Mouse (Mus musculus) c-Kit-positive CD71-positive TER-119-negative erythroid progenitor cells, embryonic 14.5 days (primary cell): ENCODE data around the gene Camkv.

Experiments
- DNase-seq: peaks from one replicate; pipeline ENCODE4 v3.0.0-alpha.2; 2013; ENCODE audit warnings: low read depth

The Camkv gene

GRCm38 (mm10) chr9:107935374-107935773, at the start of gene Camkv:
Gene Camkv, plus strand, starts transcription at chr9:107935674.
- no peak for DNase-seq

GRCm38 (mm10) chr9:107887804-107888266, 47.6 kb upstream of the Camkv start, which contains the start of gene Mon1a:
Gene Mon1a, plus strand, starts transcription at chr9:107888151.
- DNase-seq: peak; percentile 73

- no peak for DNase-seq
Measured at GRCm38 (mm10) chr9:107888267-107888850, 47.1 kb upstream of the Camkv start.

GRCm38 (mm10) chr9:107890260-107890659, 45.2 kb upstream of the Camkv start:
- no peak for DNase-seq

GRCm38 (mm10) chr9:107891023-107891422, 44.5 kb upstream of the Camkv start:
- DNase-seq: no peak

- DNase-seq: no peak
Measured at GRCm38 (mm10) chr9:107898563-107898962, 36.9 kb upstream of the Camkv start.

- no peak for DNase-seq
Measured at GRCm38 (mm10) chr9:107899855-107900254, 35.6 kb upstream of the Camkv start.

- DNase-seq: peak; percentile 55
Measured at GRCm38 (mm10) chr9:107900840-107901626, 34.4 kb upstream of the Camkv start.

GRCm38 (mm10) chr9:107901627-107901914, 33.9 kb upstream of the Camkv start:
- DNase-seq: no peak

GRCm38 (mm10) chr9:107904726-107905125, 30.7 kb upstream of the Camkv start:
- DNase-seq: peak; percentile 85

GRCm38 (mm10) chr9:107906252-107906966, 29.1 kb upstream of the Camkv start, which contains the start of gene Mst1r:
Gene Mst1r, plus strand, starts transcription at chr9:107906873.
- DNase-seq: peak; percentile 61

- DNase-seq: no peak
Measured at GRCm38 (mm10) chr9:107906967-107907800, 28.3 kb upstream of the Camkv start.

GRCm38 (mm10) chr9:107907801-107908120, 27.7 kb upstream of the Camkv start:
- no peak for DNase-seq

- peak; percentile 24 for DNase-seq
Measured at GRCm38 (mm10) chr9:107908410-107909158, 26.9 kb upstream of the Camkv start.

GRCm38 (mm10) chr9:107910025-107910769, 25.3 kb upstream of the Camkv start:
- DNase-seq: no peak

- DNase-seq: no peak
Measured at GRCm38 (mm10) chr9:107914764-107915420, 20.6 kb upstream of the Camkv start.

- DNase-seq: no peak
Measured at GRCm38 (mm10) chr9:107917895-107918608, 17.4 kb upstream of the Camkv start.

GRCm38 (mm10) chr9:107918884-107919283, 16.6 kb upstream of the Camkv start:
- no peak for DNase-seq

- DNase-seq: no peak
Measured at GRCm38 (mm10) chr9:107919441-107919840, 16.0 kb upstream of the Camkv start.
